ENCODE assay signal across 8 mouse cellular contexts in the genomic region with DNA sequence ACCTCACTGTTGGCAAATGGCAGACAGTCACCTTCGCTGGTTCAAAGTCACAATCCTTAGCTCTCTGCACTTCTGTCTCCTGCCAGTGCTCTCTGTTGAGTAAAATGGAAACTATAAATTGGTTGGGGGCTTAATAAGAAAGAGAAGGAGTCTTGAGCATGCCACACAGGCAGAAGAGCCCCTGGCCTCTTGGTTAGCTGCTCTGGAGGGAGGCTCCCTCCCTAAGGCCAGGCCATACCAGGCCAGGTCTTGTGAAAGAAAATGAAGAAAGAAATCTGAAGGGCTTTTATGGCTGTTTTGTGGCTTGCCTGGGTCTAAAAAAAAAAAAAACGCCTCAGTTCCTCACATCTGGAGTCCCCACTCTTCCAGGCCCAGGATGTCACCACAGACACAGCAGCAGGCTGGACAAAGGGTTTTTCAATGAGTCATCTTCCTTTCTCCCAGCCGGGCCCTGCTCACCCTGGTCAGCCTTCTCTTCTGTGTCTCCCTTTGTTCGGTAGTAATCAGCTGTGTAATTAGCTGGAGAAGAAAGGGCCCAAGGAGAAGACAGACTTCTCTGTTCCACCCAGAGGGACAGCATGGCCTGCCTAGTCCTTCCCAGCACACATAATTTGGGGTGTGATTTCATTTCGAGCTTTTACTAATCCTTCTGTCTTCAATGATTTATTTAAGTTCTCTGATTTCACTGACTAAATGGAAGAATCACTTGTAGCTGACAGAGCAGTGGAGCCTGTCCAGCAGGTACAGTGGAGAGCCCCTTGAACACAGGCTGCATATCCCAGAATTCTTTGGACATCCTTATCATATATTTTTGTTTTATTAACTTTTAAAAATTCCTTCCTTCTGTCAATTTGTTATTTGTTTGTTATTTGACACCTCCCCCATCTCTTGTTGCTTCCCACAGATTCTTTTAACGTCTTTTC.
DNase-seq lines count a peak whose midpoint lies in the region; ATAC-seq and TF ChIP-seq lines count a peak whose summit lies in the region.

No protein-coding gene starts in this region.

- no peak overlapping the region for H3K9ac ChIP-seq in midbrain, embryonic 11.5 days (ENCODE audit: low read length)
- H3K9ac ChIP-seq in midbrain, embryonic 16.5 days (ENCODE audit: low read depth, low read length), result no peak overlapping the region
- no peak overlapping the region for H3K9ac ChIP-seq in forebrain, postnatal 0 days
- H3K9ac ChIP-seq in midbrain, embryonic 15.5 days, result no peak overlapping the region

- H3K4me1 ChIP-seq in midbrain, embryonic 11.5 days (ENCODE audit: control insufficient read depth, insufficient read depth, low read length), result peaks cover 26% of the 10 kb centered on the region
- no peaks in the 10 kb centered on the region; the same call in 1 of the 2 replicates for H3K4me1 ChIP-seq in midbrain, embryonic 16.5 days (ENCODE audit: control insufficient read depth, insufficient read depth, low read length)
- no peaks in the 10 kb centered on the region for H3K4me1 ChIP-seq in forebrain, postnatal 0 days (ENCODE audit: insufficient read depth)
- H3K4me1 ChIP-seq in midbrain, embryonic 15.5 days, result peaks cover 12% of the 10 kb centered on the region; the same call in 1 of the 2 replicates

- H3K27ac ChIP-seq in midbrain, embryonic 11.5 days (ENCODE audit: low read depth, low read length), result peak overlapping the region; percentile 78
- H3K27ac ChIP-seq in midbrain, embryonic 16.5 days (ENCODE audit: low read length), result no peak overlapping the region
- H3K27ac ChIP-seq in forebrain, postnatal 0 days (ENCODE audit: low read depth, low read length), result no peak overlapping the region
- no peak overlapping the region for H3K27ac ChIP-seq in midbrain, embryonic 15.5 days

- peak; percentile 26 for DNase-seq in gastrocnemius, postnatal 14 days
- no peak for DNase-seq in gastrocnemius, adult 8-10 months (ENCODE audit: low spot score in 2 of 2)
- peak; percentile 89 for DNase-seq in midbrain, embryonic 11.5 days (ENCODE audit: low spot score, missing footprints)
- DNase-seq in forebrain, postnatal 0 days, result no peak
- no peak for DNase-seq in urinary bladder, adult 2 months (ENCODE audit: low spot score)
- no peak for DNase-seq in frontal cortex, postnatal 10 days (ENCODE audit: low spot score in 2 of 2)

- no peak overlapping the region for H3K4me2 ChIP-seq in midbrain, embryonic 11.5 days
- H3K4me2 ChIP-seq in midbrain, embryonic 16.5 days (ENCODE audit: low read length), result no peak overlapping the region
- H3K4me2 ChIP-seq in forebrain, postnatal 0 days (ENCODE audit: low read depth), result no peak overlapping the region
- H3K4me2 ChIP-seq in midbrain, embryonic 15.5 days, result no peak overlapping the region

- TF ChIP-seq CTCF in forebrain, postnatal 0 days (IDR thresholded peaks at IDR 0.05; ENCODE audit: low read depth), result no peak

- no peaks in the 10 kb centered on the region for H3K27me3 ChIP-seq in midbrain, embryonic 11.5 days (ENCODE audit: control insufficient read depth, insufficient read depth, low read length)
- H3K27me3 ChIP-seq in midbrain, embryonic 16.5 days (ENCODE audit: control insufficient read depth, insufficient read depth, low read depth, low read length), result no peaks in the 10 kb centered on the region
- no peaks in the 10 kb centered on the region for H3K27me3 ChIP-seq in forebrain, postnatal 0 days (ENCODE audit: insufficient read depth, low read length)
- H3K27me3 ChIP-seq in midbrain, embryonic 15.5 days (replicated peaks), result no peaks in the 10 kb centered on the region

- no peaks in the 10 kb centered on the region for H3K36me3 ChIP-seq in midbrain, embryonic 11.5 days (ENCODE audit: control insufficient read depth, insufficient read depth, low read length)
- H3K36me3 ChIP-seq in midbrain, embryonic 16.5 days (ENCODE audit: control insufficient read depth, insufficient read depth, low read length), result no peaks in the 10 kb centered on the region
- no peaks in the 10 kb centered on the region for H3K36me3 ChIP-seq in forebrain, postnatal 0 days (ENCODE audit: insufficient read depth)
- H3K36me3 ChIP-seq in midbrain, embryonic 15.5 days (replicated peaks), result no peaks in the 10 kb centered on the region

- intact Hi-C loops in gastrocnemius, postnatal 14 days (cut with DNase I; ENCODE audit: low total_unique reads), result no loop called here

- peak; percentile 87 for ATAC-seq in midbrain, embryonic 11.5 days (ENCODE audit: low FRiP score)
- no peak for ATAC-seq in midbrain, embryonic 16.5 days
- peak; percentile 36; the same call in 1 of the 2 replicates for ATAC-seq in forebrain, postnatal 0 days
- ATAC-seq in midbrain, embryonic 15.5 days (replicated peaks), result 0 out of 2 replicates have a peak, but pooled peaks have one; percentile 27

- H3K9me3 ChIP-seq in midbrain, embryonic 11.5 days (ENCODE audit: control insufficient read depth, low read length), result no peaks in the 10 kb centered on the region
- no peaks in the 10 kb centered on the region for H3K9me3 ChIP-seq in midbrain, embryonic 16.5 days (replicated peaks; ENCODE audit: control insufficient read depth, low read length, poor library complexity, severe bottlenecking)
- H3K9me3 ChIP-seq in forebrain, postnatal 0 days (ENCODE audit: low read length), result no peaks in the 10 kb centered on the region
- no peaks in the 10 kb centered on the region for H3K9me3 ChIP-seq in midbrain, embryonic 15.5 days

- WGBS in midbrain, embryonic 11.5 days, result 11% methylated on average over 6 of the region's 6 CpGs
- WGBS in midbrain, embryonic 16.5 days, result 16% methylated on average over 6 of the region's 6 CpGs
- WGBS in forebrain, postnatal 0 days, result 21% methylated on average over 6 of the region's 6 CpGs
- 15% methylated on average over 6 of the region's 6 CpGs for WGBS in midbrain, embryonic 15.5 days

- H3K4me3 ChIP-seq in midbrain, embryonic 11.5 days (ENCODE audit: low read depth, low read length), result no peak overlapping the region
- H3K4me3 ChIP-seq in midbrain, embryonic 16.5 days (ENCODE audit: low read depth, low read length), result no peak overlapping the region
- no peak overlapping the region for H3K4me3 ChIP-seq in forebrain, postnatal 0 days (ENCODE audit: low read depth, low read length)
- H3K4me3 ChIP-seq in midbrain, embryonic 15.5 days, result no peak overlapping the region

Comparison
In these comparisons a context has a peak if more than half of its experiments do, and no peak if none do; other contexts are left out.
1. DNase-seq: peak in gastrocnemius, postnatal 14 days (single experiment) and midbrain, embryonic 11.5 days (single experiment); none in gastrocnemius, adult 8-10 months (0 of 2), forebrain, postnatal 0 days (single experiment), urinary bladder, adult 2 months (single experiment) and frontal cortex, postnatal 10 days (0 of 2).